Mouse (Mus musculus): ENCODE data around the gene Rnf114. TPM values are rescaled to one million over a fixed set of nuclear protein-coding genes. Genes with fewer than 3 reads are reported as not detected.

Rnf114 gene
- polyA plus RNA-seq, 1 experiment from 2014 or later = 62.2 TPM

DNA sequence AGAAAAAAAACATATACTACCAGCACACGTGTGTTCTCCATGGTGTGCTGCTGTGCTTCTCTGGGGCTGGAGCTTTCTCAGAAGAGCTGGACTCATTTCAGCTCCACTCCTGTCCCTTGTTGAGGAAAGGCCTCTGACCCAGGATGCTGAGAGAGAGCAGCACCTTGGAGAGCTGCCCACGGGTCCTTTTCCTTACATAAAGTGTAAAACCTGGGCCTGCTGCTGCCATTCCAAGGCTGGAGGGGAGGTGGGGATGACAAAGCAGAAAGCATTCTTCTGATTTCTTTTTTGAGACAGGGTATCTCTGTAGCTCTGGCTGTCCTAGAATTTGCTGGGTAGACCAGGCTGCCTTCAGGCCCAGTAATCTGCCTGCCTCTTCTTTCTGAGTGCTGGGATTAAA, 14.3 kb upstream of the Rnf114 start:
- peaks cover 4% of the 10 kb centered on the region for H3K4me1 ChIP-seq (replicated peaks; ENCODE audit: control insufficient read depth, insufficient read depth, low read length)
- H3K4me2 ChIP-seq (replicated peaks; ENCODE audit: low read depth) = no peak overlapping the region
- 46% methylated on average over 2 of the region's 2 CpGs for WGBS
- no peaks in the 10 kb centered on the region for H3K9me3 ChIP-seq (ENCODE audit: control insufficient read depth)
- no peak overlapping the region for H3K27ac ChIP-seq (ENCODE audit: low read depth, low read length)
- TF ChIP-seq CTCF (IDR thresholded peaks at IDR 0.05; ENCODE audit: low read depth) = no peak
- no peak overlapping the region for H3K9ac ChIP-seq (ENCODE audit: low read depth, low read length)
- ATAC-seq = no peak
- H3K36me3 ChIP-seq (ENCODE audit: control insufficient read depth, insufficient read depth) = peaks cover 37% of the 10 kb centered on the region
- H3K27me3 ChIP-seq (replicated peaks; ENCODE audit: control insufficient read depth, insufficient read depth, low read length) = no peaks in the 10 kb centered on the region
- H3K4me3 ChIP-seq (ENCODE audit: low read depth, low read length) = no peak overlapping the region

DNA sequence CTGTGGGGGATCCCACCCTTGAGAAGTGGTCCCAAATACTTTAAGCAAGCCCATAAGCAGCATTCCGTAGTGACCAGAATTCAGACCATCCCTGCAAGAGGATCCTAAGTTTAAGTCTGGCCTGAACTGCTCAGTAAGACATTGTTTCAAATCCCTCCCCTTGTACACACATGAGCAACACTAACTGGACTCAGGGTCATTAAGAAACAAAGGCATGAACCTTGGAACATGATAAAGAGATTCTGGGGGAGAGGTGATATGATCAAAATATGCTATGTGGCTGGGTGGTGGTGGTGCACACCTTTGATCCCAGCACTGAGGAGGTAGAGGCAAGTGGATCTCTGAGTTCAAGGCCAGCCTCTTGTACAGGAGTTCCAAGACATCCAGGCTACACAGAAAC, 12.9 kb upstream of the Rnf114 start:
- TF ChIP-seq CTCF (IDR thresholded peaks at IDR 0.05; ENCODE audit: low read depth) = no peak
- 74% methylated on average over 1 of the region's 1 CpGs for WGBS
- Histone ChIP-seq H3K4me3 (ENCODE audit: low read depth, low read length) (no peak overlapping the region), H3K4me1 (replicated peaks; ENCODE audit: control insufficient read depth, insufficient read depth, low read length) (peaks cover 4% of the 10 kb centered on the region), H3K9ac (ENCODE audit: low read depth, low read length) (no peak overlapping the region), H3K9me3 (ENCODE audit: control insufficient read depth) (no peaks in the 10 kb centered on the region), H3K27ac (ENCODE audit: low read depth, low read length) (peak overlapping the region; percentile 24; the same call in 1 of the 2 replicates), H3K4me2 (replicated peaks; ENCODE audit: low read depth) (no peak overlapping the region), H3K27me3 (replicated peaks; ENCODE audit: control insufficient read depth, insufficient read depth, low read length) (no peaks in the 10 kb centered on the region), H3K36me3 (ENCODE audit: control insufficient read depth, insufficient read depth) (peaks cover 37% of the 10 kb centered on the region)
- ATAC-seq = peak; percentile 51

- H3K27ac ChIP-seq (ENCODE audit: low read depth, low read length) = peak overlapping the region; percentile 57
- H3K9ac ChIP-seq (ENCODE audit: low read depth, low read length) = no peak overlapping the region
- H3K9me3 ChIP-seq (ENCODE audit: control insufficient read depth) = no peaks in the 10 kb centered on the region
- WGBS = 73% methylated on average over 4 of the region's 4 CpGs
- no peaks in the 10 kb centered on the region; the same call in 1 of the 2 replicates for H3K4me1 ChIP-seq (replicated peaks; ENCODE audit: control insufficient read depth, insufficient read depth, low read length)
- H3K4me2 ChIP-seq (replicated peaks; ENCODE audit: low read depth) = no peak overlapping the region
- no peak for ATAC-seq
- no peak for TF ChIP-seq CTCF (IDR thresholded peaks at IDR 0.05; ENCODE audit: low read depth)
- H3K4me3 ChIP-seq (ENCODE audit: low read depth, low read length) = no peak overlapping the region
- no peaks in the 10 kb centered on the region for H3K27me3 ChIP-seq (replicated peaks; ENCODE audit: control insufficient read depth, insufficient read depth, low read length)
- peaks cover 38% of the 10 kb centered on the region for H3K36me3 ChIP-seq (ENCODE audit: control insufficient read depth, insufficient read depth)
These were observed 9.8 kb upstream of the Rnf114 start for GRCm38 (mm10) chr2:167482681-167483080.

DNA sequence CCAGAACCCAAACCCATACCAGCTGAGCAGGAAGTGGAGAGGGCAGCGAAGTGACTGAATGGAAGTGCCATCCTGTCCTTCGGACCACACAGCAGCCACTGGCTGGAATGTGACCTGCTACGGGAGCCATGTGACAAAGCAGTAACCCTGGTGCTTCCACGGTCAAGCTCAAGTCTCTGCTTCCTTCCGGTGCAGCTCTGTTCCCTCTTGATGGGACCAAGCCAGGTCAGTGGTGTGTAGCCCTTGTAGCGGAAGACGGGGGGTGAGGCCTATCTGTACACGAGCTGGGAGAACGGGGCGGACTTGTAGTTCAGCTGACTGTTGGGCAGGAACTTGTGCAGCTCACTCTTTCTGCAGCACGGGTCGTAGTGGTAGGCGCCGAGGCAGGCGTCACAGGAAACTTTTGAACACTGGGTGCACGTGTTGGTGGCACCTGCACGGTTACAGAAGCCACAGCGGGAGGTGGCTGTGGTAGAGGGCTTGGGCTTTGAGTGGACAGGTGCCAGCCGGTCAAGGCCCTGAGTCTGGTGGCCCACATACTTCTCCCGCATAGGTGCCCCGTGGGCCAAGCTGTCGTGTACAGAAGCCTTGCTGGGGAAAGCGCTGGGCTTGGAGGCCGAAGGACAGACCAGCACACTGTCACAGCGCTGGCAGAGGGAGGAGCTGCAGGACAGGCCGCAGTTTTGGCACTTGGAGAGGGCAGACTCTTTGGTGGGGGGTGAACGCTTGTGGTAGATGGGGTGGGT, 9.2 kb upstream of the Rnf114 start:
- ATAC-seq = no peak
- Histone ChIP-seq H3K27me3 (replicated peaks; ENCODE audit: control insufficient read depth, insufficient read depth, low read length) (no peaks in the 10 kb centered on the region), H3K27ac (ENCODE audit: low read depth, low read length) (peak overlapping the region; percentile 57; the same call in 1 of the 2 replicates), H3K4me1 (replicated peaks; ENCODE audit: control insufficient read depth, insufficient read depth, low read length) (no peaks in the 10 kb centered on the region; the same call in 1 of the 2 replicates), H3K36me3 (ENCODE audit: control insufficient read depth, insufficient read depth) (peaks cover 38% of the 10 kb centered on the region), H3K9me3 (ENCODE audit: control insufficient read depth) (no peaks in the 10 kb centered on the region), H3K4me2 (replicated peaks; ENCODE audit: low read depth) (no peak overlapping the region), H3K4me3 (ENCODE audit: low read depth, low read length) (no peak overlapping the region), H3K9ac (ENCODE audit: low read depth, low read length) (no peak overlapping the region)
- no peak for TF ChIP-seq CTCF (IDR thresholded peaks at IDR 0.05; ENCODE audit: low read depth)
- 87% methylated on average over 27 of the region's 27 CpGs for WGBS

DNA sequence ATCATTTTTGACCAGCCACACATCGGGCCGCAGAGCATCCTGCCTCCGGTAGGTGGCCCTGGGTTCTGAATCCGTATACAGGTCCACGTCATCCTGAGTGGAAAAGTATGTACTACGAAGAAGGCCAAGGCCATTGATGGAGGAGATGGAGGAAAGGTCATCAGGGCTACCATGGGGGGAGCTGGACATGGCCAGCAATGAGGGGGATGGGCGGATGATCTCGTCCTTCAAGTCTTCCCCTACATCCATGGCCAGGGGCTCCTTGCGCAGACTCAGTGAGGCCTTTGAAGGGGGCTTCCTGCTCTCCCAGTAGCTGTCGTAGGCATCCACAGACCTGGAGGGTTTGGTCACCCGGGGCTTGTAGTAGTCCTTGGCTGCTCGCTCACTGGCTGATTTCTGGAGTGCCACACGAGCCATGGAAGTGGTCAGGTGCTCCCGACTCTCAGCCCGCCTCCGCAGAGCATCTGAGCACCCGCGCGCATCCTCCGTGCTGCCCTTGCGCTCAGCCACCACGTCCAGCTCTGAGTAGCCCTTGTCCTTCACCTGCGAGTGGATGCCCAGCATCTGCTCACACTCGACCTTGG, 8.5 kb upstream of the Rnf114 start:
- H3K36me3 ChIP-seq (ENCODE audit: control insufficient read depth, insufficient read depth) = peaks cover 38% of the 10 kb centered on the region
- no peaks in the 10 kb centered on the region for H3K27me3 ChIP-seq (replicated peaks; ENCODE audit: control insufficient read depth, insufficient read depth, low read length)
- H3K4me3 ChIP-seq (ENCODE audit: low read depth, low read length) = no peak overlapping the region
- no peaks in the 10 kb centered on the region; the same call in 1 of the 2 replicates for H3K4me1 ChIP-seq (replicated peaks; ENCODE audit: control insufficient read depth, insufficient read depth, low read length)
- no peak overlapping the region for H3K9ac ChIP-seq (ENCODE audit: low read depth, low read length)
- TF ChIP-seq CTCF (IDR thresholded peaks at IDR 0.05; ENCODE audit: low read depth) = no peak
- ATAC-seq = no peak
- WGBS = 94% methylated on average over 24 of the region's 24 CpGs
- no peaks in the 10 kb centered on the region for H3K9me3 ChIP-seq (ENCODE audit: control insufficient read depth)
- H3K4me2 ChIP-seq (replicated peaks; ENCODE audit: low read depth) = no peak overlapping the region
- no peak overlapping the region for H3K27ac ChIP-seq (ENCODE audit: low read depth, low read length)

GRCm38 (mm10) chr2:167484932-167485331, 7.5 kb upstream of the Rnf114 start:
- 87% methylated on average over 11 of the region's 11 CpGs for WGBS
- no peak for TF ChIP-seq CTCF (IDR thresholded peaks at IDR 0.05; ENCODE audit: low read depth)
- Histone ChIP-seq H3K4me1 (replicated peaks; ENCODE audit: control insufficient read depth, insufficient read depth, low read length) (no peaks in the 10 kb centered on the region; the same call in 1 of the 2 replicates), H3K4me2 (replicated peaks; ENCODE audit: low read depth) (no peak overlapping the region), H3K36me3 (ENCODE audit: control insufficient read depth, insufficient read depth) (peaks cover 38% of the 10 kb centered on the region), H3K9ac (ENCODE audit: low read depth, low read length) (no peak overlapping the region), H3K9me3 (ENCODE audit: control insufficient read depth) (no peaks in the 10 kb centered on the region), H3K4me3 (ENCODE audit: low read depth, low read length) (no peak overlapping the region), H3K27me3 (replicated peaks; ENCODE audit: control insufficient read depth, insufficient read depth, low read length) (no peaks in the 10 kb centered on the region), H3K27ac (ENCODE audit: low read depth, low read length) (no peak overlapping the region; the same call in 1 of the 2 replicates)
- no peak for ATAC-seq
